Mouse (Mus musculus) limb, embryonic 11.5 days (tissue): ENCODE measurements at regions not wholly inside any gene's neighbourhood (a gene's known extent, or its start where the extent isn't known, plus 50 kb on each side); places are given as distances from the start of the nearest gene placed in this dataset.
A peak's percentile ranks its signal among the peaks of the same experiment; 100 is the strongest.

Experiments used
- ATAC-seq: fragments of 200-750 bp; cut with Nextera tagmentation; 2 replicates; pipeline ENCODE4 v1.8.0; 2017; ENCODE audit warnings: low read depth; ENCODE audit not compliant: insufficient number of reproducible peaks, low FRiP score, low TSS enrichment
- DNase-seq: peaks from one replicate; pipeline ENCODE4 v3.0.0-alpha.2; 2015; ENCODE audit warnings: low spot score
- H3K27ac ChIP-seq: fragments of 300-500 bp; sonication (generic); replicated peaks from 2 replicates; pipeline ENCODE4 v1.5.1; 2014; ENCODE audit warnings: low read depth, mild to moderate bottlenecking, low read length
- H3K27me3 ChIP-seq: fragments of 300-500 bp; sonication (generic); 2 replicates; pipeline ENCODE4 v1.6.1; 2014; ENCODE audit warnings: mild to moderate bottlenecking, low read length, mixed read lengths; ENCODE audit not compliant: control insufficient read depth, insufficient read depth
- H3K36me3 ChIP-seq: fragments of 300-500 bp; sonication (generic); 2 replicates; pipeline ENCODE4 v1.6.1; 2014; ENCODE audit warnings: mild to moderate bottlenecking, low read length, moderate library complexity, mixed read lengths; ENCODE audit not compliant: control insufficient read depth, insufficient read depth
- H3K4me1 ChIP-seq: fragments of 300-500 bp; sonication (generic); 2 replicates; pipeline ENCODE4 v1.6.1; 2014; ENCODE audit warnings: low read length, mixed read lengths; ENCODE audit not compliant: control insufficient read depth, insufficient read depth
- H3K4me2 ChIP-seq: fragments of 300-500 bp; sonication (generic); 2 replicates; pipeline ENCODE4 v1.6.1; 2014; ENCODE audit warnings: low read depth, mild to moderate bottlenecking, moderate library complexity; ENCODE audit not compliant: severe bottlenecking
- H3K4me3 ChIP-seq: fragments of 300-500 bp; sonication (generic); 2 replicates; pipeline ENCODE4 v1.5.1; 2014; ENCODE audit warnings: low read depth, low read length
- H3K9ac ChIP-seq: fragments of 300-500 bp; sonication (generic); 2 replicates; pipeline ENCODE4 v1.6.1; 2014; ENCODE audit warnings: mild to moderate bottlenecking, low read length
- H3K9me3 ChIP-seq: fragments of 300-500 bp; sonication (generic); 2 replicates; pipeline ENCODE4 v1.6.1; 2016; ENCODE audit warnings: low read length; ENCODE audit not compliant: control insufficient read depth
- WGBS: fragments of 180-500 bp; shearing (Covaris S2); extraction: QIAGEN DNeasy Blood & Tissue Kit; methylation state at CpG from one replicate; pipeline ENCODE4 v1.1.7; 2014; 5-methylcytosine and 5-hydroxymethylcytosine counted together

DNA sequence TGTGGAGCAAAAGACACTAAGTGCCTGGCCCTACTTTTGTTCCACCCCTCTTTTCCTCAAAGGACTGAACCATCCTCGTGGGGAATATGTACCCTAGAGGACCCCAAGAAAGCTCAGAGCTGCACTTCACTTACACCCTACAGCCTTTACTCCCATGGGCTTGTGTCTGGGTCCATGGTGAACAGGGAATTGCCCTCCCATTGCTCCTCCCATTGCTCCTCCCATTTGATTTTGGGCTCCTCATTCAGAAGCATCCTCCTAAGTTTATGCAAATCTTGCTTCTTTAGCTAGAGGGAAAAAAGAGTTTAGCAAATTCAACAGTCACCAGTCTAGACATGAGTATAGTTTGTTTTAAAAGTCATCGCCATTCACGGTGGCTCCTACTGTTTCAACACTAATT lies 142.1 kb downstream of the Rnd3 start:
- 72% methylated on average over 3 of the region's 3 CpGs for WGBS
- no peaks in the 10 kb centered on the region for H3K27me3 ChIP-seq
- no peak overlapping the region for H3K27ac ChIP-seq
- DNase-seq = no peak
- no peak overlapping the region for H3K4me3 ChIP-seq
- no peak for ATAC-seq
- H3K9me3 ChIP-seq = no peaks in the 10 kb centered on the region
- H3K4me1 ChIP-seq = no peaks in the 10 kb centered on the region
- no peak overlapping the region for H3K4me2 ChIP-seq
- no peak overlapping the region for H3K9ac ChIP-seq
- H3K36me3 ChIP-seq = no peaks in the 10 kb centered on the region

DNA sequence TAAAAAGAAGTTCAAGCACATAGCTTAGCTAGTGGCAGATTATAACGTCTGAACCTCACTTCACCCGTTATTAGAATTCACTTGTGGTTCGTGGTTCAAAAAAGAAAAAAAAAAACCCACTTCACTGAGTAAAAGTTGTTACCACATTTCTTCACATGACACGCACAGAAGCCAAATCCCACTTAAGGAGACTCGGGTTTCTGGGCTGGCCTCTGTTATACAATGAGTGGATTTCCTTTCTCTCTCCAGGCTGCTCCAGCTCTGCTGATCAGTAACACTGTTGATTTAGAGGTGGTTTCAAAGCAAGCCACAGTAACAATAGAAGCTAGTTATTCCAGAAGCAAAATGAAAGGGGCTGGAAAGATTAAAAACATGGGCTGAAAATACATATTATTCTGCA lies 147.4 kb downstream of the Rnd3 start:
- Histone ChIP-seq H3K4me1 (no peaks in the 10 kb centered on the region), H3K27ac (no peak overlapping the region), H3K9ac (no peak overlapping the region), H3K4me3 (no peak overlapping the region), H3K9me3 (no peaks in the 10 kb centered on the region), H3K36me3 (no peaks in the 10 kb centered on the region), H3K4me2 (no peak overlapping the region), H3K27me3 (no peaks in the 10 kb centered on the region)
- ATAC-seq (no peak), DNase-seq (no peak)
- 72% methylated on average over 5 of the region's 5 CpGs for WGBS

DNA sequence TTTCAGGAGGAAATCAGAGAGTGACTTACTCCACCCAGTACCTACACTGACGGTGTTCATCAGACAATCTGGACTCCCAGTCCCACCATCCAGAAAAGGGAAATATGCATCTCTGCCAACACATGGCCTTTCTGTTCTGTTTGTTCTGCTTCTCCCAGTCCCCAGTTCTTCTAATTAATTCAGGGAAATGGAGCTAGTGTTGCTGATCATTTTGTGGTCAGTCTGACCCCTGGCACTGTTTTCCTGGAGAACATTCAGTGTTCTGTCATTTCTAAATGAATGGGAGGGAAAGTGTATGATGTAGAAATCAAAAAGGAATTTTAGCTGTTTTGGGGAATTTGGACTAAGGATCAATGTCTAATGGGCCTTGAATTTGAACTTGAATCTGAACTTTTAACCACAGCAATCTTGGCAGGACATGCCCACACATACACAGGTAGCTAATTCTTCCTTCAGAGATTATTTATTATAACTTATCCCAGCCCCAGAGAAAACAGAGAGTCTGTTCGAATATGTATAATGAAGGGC lies 165.0 kb downstream of the Rnd3 start:
- H3K36me3 ChIP-seq = no peaks in the 10 kb centered on the region
- H3K4me2 ChIP-seq = no peak overlapping the region
- no peak overlapping the region for H3K27ac ChIP-seq
- no peaks in the 10 kb centered on the region for H3K9me3 ChIP-seq
- no peak overlapping the region for H3K9ac ChIP-seq
- WGBS = 81% methylated on average over 2 of the region's 2 CpGs
- peaks cover 1% of the 10 kb centered on the region; the same call in 1 of the 2 replicates for H3K4me1 ChIP-seq
- no peaks in the 10 kb centered on the region for H3K27me3 ChIP-seq
- ATAC-seq (no peak), DNase-seq (no peak)
- no peak overlapping the region for H3K4me3 ChIP-seq

DNA sequence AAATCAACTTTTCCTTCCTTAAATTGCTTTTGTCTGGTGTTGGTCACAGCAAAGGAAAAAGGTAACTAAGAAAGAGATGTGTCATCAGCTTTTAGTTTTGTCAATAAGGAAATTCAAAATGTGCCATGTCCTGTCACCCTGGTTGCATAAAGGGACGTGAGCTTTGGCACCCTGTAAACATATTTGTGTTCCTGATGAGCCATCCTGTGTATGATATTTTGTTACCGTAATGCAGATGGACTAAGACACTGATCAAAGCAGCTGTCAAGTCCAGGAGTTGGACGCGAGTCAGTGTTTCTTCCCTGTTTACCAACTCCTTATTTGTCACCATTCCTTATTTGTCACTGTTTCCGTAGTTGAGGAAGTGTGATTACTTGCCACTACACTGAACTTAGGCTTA lies 166.3 kb downstream of the Rnd3 start:
- Histone ChIP-seq H3K36me3 (no peaks in the 10 kb centered on the region), H3K9ac (no peak overlapping the region), H3K27me3 (no peaks in the 10 kb centered on the region), H3K4me3 (no peak overlapping the region), H3K9me3 (no peaks in the 10 kb centered on the region), H3K4me2 (no peak overlapping the region), H3K27ac (no peak overlapping the region), H3K4me1 (no peaks in the 10 kb centered on the region)
- ATAC-seq (no peak), DNase-seq (no peak)
- 84% methylated on average over 5 of the region's 5 CpGs for WGBS

DNA sequence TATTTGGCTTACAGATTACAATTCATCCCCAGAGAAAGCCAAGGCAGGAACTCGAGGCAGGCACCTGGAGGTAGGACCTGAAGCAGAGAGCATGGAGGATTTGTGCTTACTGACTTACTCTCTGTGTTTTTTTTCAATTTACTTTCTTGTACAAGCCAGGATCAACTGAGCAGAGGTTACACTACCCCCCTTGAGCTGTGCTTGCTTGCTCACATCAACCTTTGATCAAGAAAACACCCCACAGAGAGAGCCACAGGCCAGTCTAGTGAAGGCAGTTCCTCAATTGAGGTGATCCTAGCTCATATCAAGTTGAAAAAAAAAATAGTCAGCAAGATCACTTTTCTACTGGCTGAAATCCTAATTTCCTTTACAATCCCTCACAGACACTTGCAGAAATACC lies 170.6 kb downstream of the Rnd3 start:
- no peaks in the 10 kb centered on the region for H3K9me3 ChIP-seq
- H3K27ac ChIP-seq = no peak overlapping the region
- no peaks in the 10 kb centered on the region for H3K36me3 ChIP-seq
- no peak overlapping the region for H3K4me3 ChIP-seq
- no peak overlapping the region for H3K4me2 ChIP-seq
- H3K4me1 ChIP-seq = no peaks in the 10 kb centered on the region
- no peak for DNase-seq
- H3K27me3 ChIP-seq = no peaks in the 10 kb centered on the region
- WGBS = 72% methylated on average over 1 of the region's 1 CpGs
- ATAC-seq = no peak
- H3K9ac ChIP-seq = no peak overlapping the region

DNA sequence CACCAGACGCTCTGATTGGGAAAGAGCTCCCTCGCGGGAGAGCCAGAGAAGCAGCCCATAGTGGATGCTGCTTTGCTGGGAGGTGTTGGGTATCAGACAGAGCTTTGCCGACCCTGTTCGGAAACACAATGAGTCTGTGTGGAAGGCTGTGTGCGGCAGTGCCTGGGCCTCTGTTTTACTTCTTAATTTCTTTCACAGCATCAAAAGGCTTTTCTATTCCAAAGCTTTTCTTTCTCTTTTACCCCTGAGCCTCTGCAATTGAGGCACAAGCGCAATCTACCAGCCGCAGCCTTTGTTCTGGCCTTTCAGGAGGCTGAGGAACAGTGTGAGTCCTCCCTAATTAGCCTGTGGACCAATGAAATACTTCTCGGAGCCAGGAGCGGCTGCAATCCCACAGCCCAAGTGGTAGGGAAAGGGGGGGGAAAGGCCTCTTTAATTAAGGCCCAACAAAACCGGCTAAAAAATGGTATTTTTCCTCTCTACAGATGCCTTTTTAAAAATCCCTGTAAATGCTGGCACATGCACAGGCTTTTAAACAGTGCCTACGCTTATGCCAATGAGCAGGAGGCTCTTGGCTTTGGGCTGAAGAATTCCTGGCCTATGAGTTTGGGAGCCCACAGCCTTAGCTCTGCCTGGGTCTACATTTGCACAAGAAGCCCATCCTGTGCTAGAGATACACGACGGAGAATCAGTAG lies 177.6 kb downstream of the Rnd3 start:
- DNase-seq (peak; percentile 75), ATAC-seq (peak; percentile 67; the same call in 1 of the 2 replicates)
- H3K9me3 ChIP-seq = no peaks in the 10 kb centered on the region
- no peaks in the 10 kb centered on the region for H3K27me3 ChIP-seq
- 8% methylated on average over 14 of the region's 14 CpGs for WGBS
- H3K4me1 ChIP-seq = peaks cover 5% of the 10 kb centered on the region; the same call in 1 of the 2 replicates
- H3K27ac ChIP-seq = peak overlapping the region; percentile 67
- peak overlapping the region; percentile 39; the same call in 1 of the 2 replicates for H3K4me2 ChIP-seq
- peak overlapping the region; percentile 61 for H3K9ac ChIP-seq
- H3K4me3 ChIP-seq = 0 out of 2 replicates have a peak overlapping the region, but pooled peaks have one; percentile 3
- no peaks in the 10 kb centered on the region for H3K36me3 ChIP-seq

DNA sequence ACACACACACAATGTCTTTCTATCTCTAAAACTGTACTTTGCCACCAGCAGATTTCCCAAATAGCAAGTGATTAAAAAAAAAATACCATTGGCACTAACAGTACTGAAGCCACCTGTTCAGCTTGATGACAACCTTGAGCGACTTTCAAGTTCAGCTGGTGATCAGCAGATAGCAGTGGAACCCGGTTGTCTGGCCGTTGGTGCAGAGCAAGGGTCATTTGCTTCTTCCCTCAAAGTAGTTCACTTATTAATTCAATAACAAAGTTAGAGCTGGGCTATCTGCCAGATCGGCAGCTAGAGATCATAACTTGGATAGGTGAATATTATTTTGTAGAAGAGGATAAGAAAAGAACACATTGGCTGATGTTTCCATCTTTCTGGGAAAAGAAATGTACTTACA lies 180.5 kb downstream of the Rnd3 start:
- H3K36me3 ChIP-seq = no peaks in the 10 kb centered on the region
- 89% methylated on average over 4 of the region's 4 CpGs for WGBS
- H3K27ac ChIP-seq = no peak overlapping the region
- H3K4me1 ChIP-seq = peaks cover 5% of the 10 kb centered on the region; the same call in 1 of the 2 replicates
- DNase-seq (no peak), ATAC-seq (no peak)
- no peak overlapping the region for H3K9ac ChIP-seq
- H3K9me3 ChIP-seq = no peaks in the 10 kb centered on the region
- H3K4me2 ChIP-seq = no peak overlapping the region
- no peak overlapping the region for H3K4me3 ChIP-seq
- H3K27me3 ChIP-seq = no peaks in the 10 kb centered on the region

DNA sequence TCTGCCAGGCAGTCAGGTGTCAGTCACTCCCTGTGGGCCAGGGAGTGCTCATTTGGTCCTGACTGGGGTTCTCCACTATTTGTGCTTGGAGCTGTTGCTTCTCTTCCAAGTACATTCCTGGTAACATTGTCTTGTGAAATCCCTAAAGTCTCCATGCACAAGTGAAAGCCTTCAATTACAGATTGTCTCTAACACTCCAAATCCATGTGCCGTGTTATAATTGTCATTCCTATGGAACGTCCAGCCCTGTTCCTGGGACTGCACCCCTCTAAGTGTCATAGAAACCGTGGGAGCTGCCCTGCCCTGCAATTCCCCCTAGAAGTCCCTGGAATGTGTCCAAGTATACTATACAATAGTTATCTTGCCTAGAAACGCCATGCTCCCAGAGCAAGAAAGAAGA lies 181.1 kb downstream of the Rnd3 start:
- WGBS = 85% methylated on average over 4 of the region's 4 CpGs
- Histone ChIP-seq H3K36me3 (no peaks in the 10 kb centered on the region), H3K4me2 (no peak overlapping the region), H3K27me3 (no peaks in the 10 kb centered on the region), H3K4me3 (no peak overlapping the region), H3K27ac (no peak overlapping the region), H3K9me3 (no peaks in the 10 kb centered on the region), H3K9ac (no peak overlapping the region), H3K4me1 (peaks cover 5% of the 10 kb centered on the region; the same call in 1 of the 2 replicates)
- ATAC-seq (no peak), DNase-seq (no peak)
